Mouse (Mus musculus) stomach, embryonic 16.5 days (tissue): ENCODE data around the gene Dmbx1. TPM values are rescaled to one million over a fixed set of nuclear protein-coding genes. Genes with fewer than 3 reads are reported as not detected.
A peak's percentile ranks its signal among the peaks of the same experiment; 100 is the strongest.

Experiments used
- ATAC-seq: fragments of 200-750 bp; cut with Nextera tagmentation; 2 replicates; pipeline ENCODE4 v1.8.0; 2017; ENCODE audit warnings: moderate number of reproducible peaks, moderate TSS enrichment; ENCODE audit not compliant: insufficient read depth, low FRiP score
- H3K27ac ChIP-seq: fragments of 300-500 bp; sonication (generic); 2 replicates; pipeline ENCODE4 v1.5.1; 2014; ENCODE audit warnings: low read length
- H3K27me3 ChIP-seq: fragments of 300-500 bp; sonication (generic); 2 replicates; pipeline ENCODE4 v1.6.1; 2014; ENCODE audit warnings: low read length, control low read depth, mixed read lengths; ENCODE audit not compliant: control insufficient read depth, insufficient read depth
- H3K36me3 ChIP-seq: fragments of 300-500 bp; sonication (generic); 2 replicates; pipeline ENCODE4 v1.6.1; 2014; ENCODE audit warnings: low read length; ENCODE audit not compliant: control insufficient read depth, insufficient read depth
- H3K4me1 ChIP-seq: fragments of 300-500 bp; sonication (generic); 2 replicates; pipeline ENCODE4 v1.6.1; 2014; ENCODE audit warnings: low read length, control low read depth, mixed read lengths; ENCODE audit not compliant: control insufficient read depth, insufficient read depth
- H3K4me2 ChIP-seq: fragments of 300-500 bp; sonication (generic); 2 replicates; pipeline ENCODE4 v1.6.1; 2014; ENCODE audit warnings: low read depth, low read length, mixed read lengths
- H3K4me3 ChIP-seq: fragments of 300-500 bp; sonication (generic); replicated peaks from 2 replicates; pipeline ENCODE4 v1.5.1; 2014; ENCODE audit warnings: mild to moderate bottlenecking, low read length
- H3K9ac ChIP-seq: fragments of 300-500 bp; sonication (generic); 2 replicates; pipeline ENCODE4 v1.6.1; 2014; ENCODE audit warnings: low read length
- H3K9me3 ChIP-seq: fragments of 300-500 bp; sonication (generic); replicated peaks from 2 replicates; pipeline ENCODE4 v1.6.1; 2016; ENCODE audit warnings: low read length, control low read depth; ENCODE audit not compliant: control insufficient read depth
- WGBS: fragments of 180-500 bp; shearing (Covaris S2); extraction: QIAGEN DNeasy Blood & Tissue Kit; methylation state at CpG from one replicate; pipeline ENCODE4 v1.1.7; 2014; 5-methylcytosine and 5-hydroxymethylcytosine counted together
- polyA plus RNA-seq: library from polyadenylated mRNA; unstranded; fragments of >200 nt; fragmentation: Nextera tagmentation; extraction: Ambion mirVana; gene quantifications from 2 replicates; pipeline ENCODE4 v1.2.1, GENCODE M21; 2015

Dmbx1 gene
- polyA plus RNA-seq, 1 experiment from 2014 or later = not detected

DNA sequence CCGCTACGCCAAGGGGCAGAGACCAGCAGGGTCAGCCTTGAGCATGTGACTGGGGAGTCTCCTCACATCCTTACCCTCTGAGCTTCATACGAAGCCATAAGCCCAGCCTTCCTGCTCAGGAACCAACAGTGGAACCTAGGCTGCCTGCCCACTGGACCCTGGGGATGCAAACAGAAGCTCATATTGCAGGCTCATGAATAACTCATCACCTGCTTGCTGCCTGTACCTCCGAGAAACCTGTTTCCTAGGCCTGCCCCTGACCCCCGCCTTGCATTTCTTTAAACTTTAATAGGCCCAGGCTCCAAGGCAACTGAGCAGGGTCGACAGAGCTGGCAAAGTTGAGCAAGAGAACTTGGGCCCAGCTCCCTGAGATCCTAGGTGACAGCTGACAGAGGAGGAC, 55.7 kb downstream of the Dmbx1 start, which contains the start of gene Kncn:
Kncn (plus strand) TSS at position 379 of the 400 bp plus-strand sequence.
- Histone ChIP-seq H3K4me1 (no peaks in the 10 kb centered on the region), H3K36me3 (no peaks in the 10 kb centered on the region), H3K27ac (no peak within 1 kb of the TSS), H3K4me2 (no peak within 1 kb of the TSS), H3K9ac (no peak within 1 kb of the TSS), H3K27me3 (no peaks in the 10 kb centered on the region), H3K9me3 (no peaks in the 10 kb centered on the region), H3K4me3 (no peak within 1 kb of the TSS)
- no peak for ATAC-seq
- 69% methylated on average over 6 of the region's 6 CpGs for WGBS

DNA sequence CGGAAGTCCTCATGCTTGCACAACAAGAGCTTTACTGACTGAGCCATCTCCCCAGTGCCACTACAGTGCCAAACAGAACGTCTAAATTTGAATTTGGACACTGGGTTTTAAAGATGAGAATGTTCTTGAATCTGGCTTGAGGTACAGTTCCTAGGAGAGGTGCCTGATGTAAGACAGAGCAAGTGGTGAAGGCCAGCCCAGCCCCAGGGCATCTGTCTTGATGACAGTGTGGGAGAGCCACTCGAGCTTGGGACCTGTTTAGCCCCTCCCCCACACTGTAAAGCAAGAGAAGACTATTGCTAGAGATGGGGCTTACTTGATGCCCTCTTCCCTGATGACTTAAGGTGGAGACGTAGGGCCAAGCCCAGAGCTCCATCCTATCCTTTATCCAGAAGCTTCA, 57.5 kb downstream of the Dmbx1 start:
- WGBS = 49% methylated on average over 4 of the region's 4 CpGs

GRCm38 (mm10) chr4:115881183-115881582, 58.5 kb downstream of the Dmbx1 start:
- no peaks in the 10 kb centered on the region for H3K9me3 ChIP-seq
- H3K27ac ChIP-seq = no peak overlapping the region
- H3K4me3 ChIP-seq = no peak overlapping the region
- no peak for ATAC-seq
- H3K36me3 ChIP-seq = no peaks in the 10 kb centered on the region
- H3K27me3 ChIP-seq = no peaks in the 10 kb centered on the region
- H3K9ac ChIP-seq = no peak overlapping the region
- no peak overlapping the region for H3K4me2 ChIP-seq
- 15% methylated on average over 1 of the region's 1 CpGs for WGBS
- 0 out of 2 replicates have a peak, but pooled peaks cover 3% of the 10 kb centered on the region for H3K4me1 ChIP-seq

More for the DNA sequence above, 57.5 kb downstream of the Dmbx1 start:
- no peaks in the 10 kb centered on the region for H3K36me3 ChIP-seq
- H3K27me3 ChIP-seq = no peaks in the 10 kb centered on the region
- H3K27ac ChIP-seq = no peak overlapping the region
- H3K4me2 ChIP-seq = no peak overlapping the region
- H3K4me1 ChIP-seq = 0 out of 2 replicates have a peak, but pooled peaks cover 3% of the 10 kb centered on the region
- H3K4me3 ChIP-seq = no peak overlapping the region
- H3K9me3 ChIP-seq = no peaks in the 10 kb centered on the region
- H3K9ac ChIP-seq = no peak overlapping the region
- ATAC-seq = no peak

DNA sequence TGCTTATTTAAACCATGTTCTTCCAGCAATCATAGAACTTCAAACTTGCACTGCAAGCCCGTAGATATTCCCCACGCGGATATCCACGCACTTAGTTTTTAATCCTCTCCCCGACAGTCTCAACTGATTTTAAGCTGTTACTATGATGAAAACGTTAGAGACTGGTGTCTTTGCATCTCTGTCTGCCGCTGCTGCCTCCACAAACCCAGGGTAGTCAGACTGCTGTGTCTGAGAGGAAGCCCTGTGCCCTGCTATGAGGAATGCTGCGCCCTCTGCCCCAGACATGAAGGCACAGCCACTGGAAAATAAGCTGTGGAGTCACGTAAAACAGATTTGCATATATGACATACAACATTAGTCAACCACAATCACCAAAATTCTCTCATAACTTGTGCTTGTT, 60.9 kb downstream of the Dmbx1 start:
- WGBS = 47% methylated on average over 9 of the region's 9 CpGs
- ATAC-seq = no peak
- no peaks in the 10 kb centered on the region for H3K9me3 ChIP-seq
- no peak overlapping the region for H3K4me3 ChIP-seq
- no peak overlapping the region for H3K4me2 ChIP-seq
- no peak overlapping the region for H3K27ac ChIP-seq
- H3K4me1 ChIP-seq = 0 out of 2 replicates have a peak, but pooled peaks cover 3% of the 10 kb centered on the region
- H3K27me3 ChIP-seq = no peaks in the 10 kb centered on the region
- no peaks in the 10 kb centered on the region; the same call in 1 of the 2 replicates for H3K36me3 ChIP-seq
- no peak overlapping the region for H3K9ac ChIP-seq

DNA sequence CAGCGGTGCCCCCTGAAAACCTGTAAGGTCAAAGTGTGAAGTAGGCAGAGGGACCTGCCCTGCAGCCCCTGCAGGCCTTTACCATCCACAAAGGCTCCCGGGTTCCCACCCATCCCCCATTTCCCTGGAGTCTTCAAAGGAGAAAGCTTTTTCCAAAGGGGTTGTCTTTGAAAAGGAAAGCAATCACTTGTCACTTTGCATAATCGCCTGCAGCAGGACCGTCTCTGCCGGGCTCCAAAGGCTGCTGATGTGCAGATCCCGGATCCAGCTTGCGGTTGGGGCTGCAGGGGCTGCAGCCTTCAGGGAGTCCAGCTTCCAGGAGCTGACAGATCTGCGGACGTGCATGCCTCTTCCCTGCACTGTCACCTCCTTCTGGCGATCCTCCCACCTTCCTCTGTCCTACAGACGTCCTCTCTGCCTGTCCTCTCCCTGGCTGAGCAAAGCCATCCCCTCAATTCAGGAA, 61.5 kb downstream of the Dmbx1 start:
- H3K27ac ChIP-seq = no peak overlapping the region

GRCm38 (mm10) chr4:115873231-115873630, 66.5 kb downstream of the Dmbx1 start:
- Histone ChIP-seq H3K27ac (no peak overlapping the region), H3K4me2 (no peak overlapping the region), H3K36me3 (peaks cover 5% of the 10 kb centered on the region), H3K9ac (no peak overlapping the region), H3K4me3 (no peak overlapping the region), H3K27me3 (no peaks in the 10 kb centered on the region), H3K4me1 (0 out of 2 replicates have a peak, but pooled peaks cover 3% of the 10 kb centered on the region), H3K9me3 (no peaks in the 10 kb centered on the region)
- WGBS = 87% methylated on average over 3 of the region's 3 CpGs
- no peak for ATAC-seq

More for the DNA sequence above, 61.5 kb downstream of the Dmbx1 start:
- no peak overlapping the region for H3K4me2 ChIP-seq
- WGBS = 20% methylated on average over 11 of the region's 11 CpGs
- H3K4me3 ChIP-seq = no peak overlapping the region
- no peaks in the 10 kb centered on the region for H3K27me3 ChIP-seq
- 0 out of 2 replicates have a peak overlapping the region, but pooled peaks have one; percentile 33 for H3K9ac ChIP-seq
- no peaks in the 10 kb centered on the region for H3K9me3 ChIP-seq
- H3K4me1 ChIP-seq = 0 out of 2 replicates have a peak, but pooled peaks cover 3% of the 10 kb centered on the region
- no peak for ATAC-seq
- H3K36me3 ChIP-seq = no peaks in the 10 kb centered on the region; the same call in 1 of the 2 replicates

GRCm38 (mm10) chr4:115869512-115870210, 70.1 kb downstream of the Dmbx1 start:
- Histone ChIP-seq H3K4me3 (no peak overlapping the region), H3K9ac (no peak overlapping the region), H3K27ac (no peak overlapping the region), H3K4me2 (no peak overlapping the region), H3K9me3 (no peaks in the 10 kb centered on the region), H3K4me1 (no peaks in the 10 kb centered on the region), H3K36me3 (peaks cover 5% of the 10 kb centered on the region), H3K27me3 (no peaks in the 10 kb centered on the region)
- WGBS = 54% methylated on average over 16 of the region's 16 CpGs
- ATAC-seq = no peak

Other genes with a start within 250 kb of the Dmbx1 start
- 30.1 and 31.3 TPM in 2 replicates for gene Efcab14, start 202.2 kb downstream of the Dmbx1 start, polyA plus RNA-seq
- 0.28 TPM in 1 of 2 replicates, not detected in the other for gene Tex38, start 158.9 kb downstream of the Dmbx1 start, polyA plus RNA-seq
- 33.7 and 36.2 TPM in 2 replicates for gene Atpaf1, start 155.1 kb downstream of the Dmbx1 start, polyA plus RNA-seq
- gene Mob3c, start 111.8 kb downstream of the Dmbx1 start, polyA plus RNA-seq = 11.8 and 12.9 TPM in 2 replicates
- gene Mknk1, start 100.7 kb downstream of the Dmbx1 start, polyA plus RNA-seq = 42.4 and 42.5 TPM in 2 replicates
- not detected in 2 replicates for gene Kncn, start 55.5 kb downstream of the Dmbx1 start, polyA plus RNA-seq
- not detected in 2 replicates for gene 6430628N08Rik, start 49.3 kb downstream of the Dmbx1 start, polyA plus RNA-seq
- gene Faah, start 78.0 kb upstream of the Dmbx1 start, polyA plus RNA-seq = 14.0 and 15.9 TPM in 2 replicates
- 18.5 and 18.8 TPM in 2 replicates for gene Nsun4, start 114.0 kb upstream of the Dmbx1 start, polyA plus RNA-seq
- gene Uqcrh, start 135.1 kb upstream of the Dmbx1 start, polyA plus RNA-seq = 512 and 553 TPM in 2 replicates
- 65.9 and 67.1 TPM in 2 replicates for gene Lrrc41, start 135.3 kb upstream of the Dmbx1 start, polyA plus RNA-seq
- 20.9 and 24.1 TPM in 2 replicates for gene Rad54l, start 183.8 kb upstream of the Dmbx1 start, polyA plus RNA-seq
- gene Pomgnt1, start 183.9 kb upstream of the Dmbx1 start, polyA plus RNA-seq = 49.4 and 50.0 TPM in 2 replicates
- gene Lurap1, start 211.4 kb upstream of the Dmbx1 start, polyA plus RNA-seq = 2.6 and 3.0 TPM in 2 replicates
- 76.4 and 99.5 TPM in 2 replicates for gene Tspan1, start 227.7 kb upstream of the Dmbx1 start, polyA plus RNA-seq
- gene 1700042G07Rik, start 233.4 kb upstream of the Dmbx1 start, polyA plus RNA-seq = not detected in 2 replicates
- not detected in 2 replicates for gene Gm49337, start 233.5 kb upstream of the Dmbx1 start, polyA plus RNA-seq